Mouse (Mus musculus) embryonic facial prominence, embryonic 12.5 days (tissue): Measurements from ENCODE around the gene Celsr3. TPM values are rescaled to one million over a fixed set of nuclear protein-coding genes. Genes with fewer than 3 reads are reported as not detected.

Experiments used
- ATAC-seq: fragments of 200-750 bp; cut with Nextera tagmentation; 2 replicates; pipeline ENCODE4 v1.8.0; 2017; ENCODE audit not compliant: insufficient number of reproducible peaks, insufficient read depth, low FRiP score, low TSS enrichment
- H3K27ac ChIP-seq: fragments of 300-500 bp; sonication (generic); 2 replicates; pipeline ENCODE4 v1.5.1; 2016; ENCODE audit warnings: mild to moderate bottlenecking
- H3K27me3 ChIP-seq: fragments of 300-500 bp; sonication (generic); 2 replicates; pipeline ENCODE4 v1.6.1; 2016; ENCODE audit warnings: mild to moderate bottlenecking, moderate library complexity
- H3K36me3 ChIP-seq: fragments of 300-500 bp; sonication (generic); 2 replicates; pipeline ENCODE4 v1.6.1; 2016; ENCODE audit warnings: mild to moderate bottlenecking
- H3K4me1 ChIP-seq: fragments of 300-500 bp; sonication (generic); 2 replicates; pipeline ENCODE4 v1.6.1; 2016
- H3K4me2 ChIP-seq: fragments of 300-500 bp; sonication (generic); replicated peaks from 2 replicates; pipeline ENCODE4 v1.6.1; 2016; ENCODE audit warnings: mild to moderate bottlenecking, moderate library complexity
- H3K4me3 ChIP-seq: fragments of 300-500 bp; sonication (generic); 2 replicates; pipeline ENCODE4 v1.5.1; 2016; ENCODE audit warnings: mild to moderate bottlenecking
- H3K9ac ChIP-seq: fragments of 300-500 bp; sonication (generic); 2 replicates; pipeline ENCODE4 v1.6.1; 2016; ENCODE audit warnings: mild to moderate bottlenecking, moderate library complexity
- H3K9me3 ChIP-seq: fragments of 300-500 bp; sonication (generic); 2 replicates; pipeline ENCODE4 v1.6.1; 2016; ENCODE audit warnings: mild to moderate bottlenecking, moderate library complexity
- WGBS: fragments of 180-500 bp; shearing (Covaris S2); methylation state at CpG from one replicate; pipeline ENCODE4 v1.1.7; 2016; 5-methylcytosine and 5-hydroxymethylcytosine counted together
- polyA plus RNA-seq: library from polyadenylated mRNA; unstranded; fragments of >200 nt; fragmentation: Nextera tagmentation; extraction: Ambion mirVana; gene quantifications from 2 replicates; pipeline ENCODE4 v1.2.1, GENCODE M21; 2016

Gene Celsr3
- polyA plus RNA-seq, 1 experiment from 2014 or later: 1.2 TPM

DNA sequence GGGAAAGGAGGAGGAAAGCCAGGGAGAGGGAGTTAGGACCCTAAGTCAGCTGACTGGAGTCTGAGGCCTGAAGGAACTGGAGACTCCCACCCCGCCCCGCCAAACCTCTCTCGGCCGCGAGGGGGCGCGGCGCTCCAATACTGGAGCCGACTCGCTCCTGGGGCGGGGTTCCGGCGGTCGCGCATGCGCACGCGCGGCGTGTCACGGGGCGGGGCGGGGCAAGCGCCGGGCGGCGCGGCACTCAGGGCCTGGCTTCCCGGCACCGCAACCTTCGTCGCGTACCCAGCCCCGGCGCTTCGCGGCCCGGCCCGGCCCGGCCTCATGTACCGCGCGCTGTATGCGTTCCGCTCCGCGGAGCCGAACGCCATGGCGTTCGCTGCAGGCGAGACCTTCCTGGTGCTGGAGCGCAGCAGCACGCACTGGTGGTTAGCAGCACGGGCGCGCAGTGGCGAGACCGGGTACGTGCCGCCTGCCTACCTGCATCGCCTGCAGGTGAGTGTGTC, 17.9 kb upstream of the Celsr3 start, which contains the start of gene Nckipsd:
Gene Nckipsd, plus strand, starts transcription at position 206 of the 503 bp plus-strand sequence.
- peak; percentile 65 for ATAC-seq
- Histone ChIP-seq H3K4me2 (peak within 1 kb of the TSS; percentile 85), H3K27me3 (no peaks in the 10 kb centered on the region), H3K4me1 (peaks cover 10% of the 10 kb centered on the region), H3K4me3 (peak within 1 kb of the TSS; percentile 79), H3K9me3 (no peaks in the 10 kb centered on the region), H3K9ac (peak within 1 kb of the TSS; percentile 88), H3K27ac (0 out of 2 replicates have a peak within 1 kb of the TSS, but pooled peaks have one; percentile 30), H3K36me3 (peaks cover 61% of the 10 kb centered on the region)
- WGBS: under 1% methylated on average over 62 of the region's 62 CpGs

DNA sequence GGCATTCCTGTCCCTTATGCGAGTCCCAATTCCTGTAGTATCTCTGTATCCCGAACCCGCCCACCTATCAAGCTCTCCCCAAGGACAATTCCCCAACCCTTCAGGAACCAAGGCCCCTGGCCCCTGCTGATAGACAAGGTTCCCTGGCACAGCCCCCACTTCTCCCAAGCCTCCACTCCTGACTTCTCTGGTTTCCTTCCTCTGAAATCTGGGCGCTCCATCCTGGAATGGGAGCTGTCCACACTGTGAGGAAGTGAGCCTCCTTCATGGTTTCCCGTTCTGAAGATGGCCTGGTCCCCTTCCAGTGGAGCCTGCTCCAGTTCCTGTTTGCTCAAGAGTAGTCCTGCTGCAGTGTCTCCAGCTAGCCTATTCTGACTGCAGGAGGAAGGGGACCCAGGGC, 16.9 kb upstream of the Celsr3 start:
- ATAC-seq: no peak
- H3K27ac ChIP-seq: no peak overlapping the region
- peak overlapping the region; percentile 79 for H3K4me3 ChIP-seq
- peaks cover 60% of the 10 kb centered on the region for H3K36me3 ChIP-seq
- no peaks in the 10 kb centered on the region for H3K27me3 ChIP-seq
- WGBS: 57% methylated on average over 5 of the region's 5 CpGs
- peak overlapping the region; percentile 88 for H3K9ac ChIP-seq
- H3K4me2 ChIP-seq: peak overlapping the region; percentile 85
- H3K4me1 ChIP-seq: peaks cover 10% of the 10 kb centered on the region
- H3K9me3 ChIP-seq: no peaks in the 10 kb centered on the region

DNA sequence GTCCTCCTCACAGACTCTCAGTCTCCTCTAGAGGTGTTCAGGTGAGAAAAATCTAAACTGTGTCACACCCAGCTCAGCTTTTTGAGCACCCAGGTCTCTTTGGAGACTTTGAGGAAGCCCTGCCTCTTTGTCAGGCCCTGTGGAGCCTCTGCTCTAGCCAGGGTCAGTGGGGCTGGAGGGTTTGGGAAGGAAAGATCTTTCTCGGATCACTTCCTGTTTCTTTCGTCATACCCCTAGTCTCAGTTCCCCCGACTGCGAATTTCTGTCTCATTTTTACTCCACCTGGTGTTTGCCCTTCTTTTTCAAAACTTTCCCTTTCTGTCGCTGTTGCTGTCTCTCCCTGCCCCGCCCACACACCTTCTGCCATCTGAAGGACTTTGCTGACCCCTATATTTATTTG, 16.4 kb upstream of the Celsr3 start:
- Histone ChIP-seq H3K27ac (no peak overlapping the region), H3K9me3 (no peaks in the 10 kb centered on the region), H3K4me2 (no peak overlapping the region), H3K27me3 (no peaks in the 10 kb centered on the region), H3K4me3 (no peak overlapping the region), H3K36me3 (peaks cover 60% of the 10 kb centered on the region), H3K9ac (0 out of 2 replicates have a peak overlapping the region, but pooled peaks have one; percentile 88), H3K4me1 (peaks cover 10% of the 10 kb centered on the region)
- no peak for ATAC-seq
- WGBS: 79% methylated on average over 6 of the region's 6 CpGs

GRCm38 (mm10) chr9:108810516-108810915, 15.6 kb upstream of the Celsr3 start:
- Histone ChIP-seq H3K27me3 (no peaks in the 10 kb centered on the region), H3K27ac (no peak overlapping the region), H3K4me3 (no peak overlapping the region), H3K9me3 (no peaks in the 10 kb centered on the region), H3K4me1 (peaks cover 10% of the 10 kb centered on the region), H3K4me2 (no peak overlapping the region), H3K9ac (no peak overlapping the region), H3K36me3 (peaks cover 61% of the 10 kb centered on the region)
- WGBS: 85% methylated on average over 5 of the region's 5 CpGs
- no peak for ATAC-seq

GRCm38 (mm10) chr9:108815557-108815956, 10.6 kb upstream of the Celsr3 start:
- H3K4me3 ChIP-seq: no peak overlapping the region
- no peak for ATAC-seq
- no peak overlapping the region for H3K4me2 ChIP-seq
- no peaks in the 10 kb centered on the region for H3K4me1 ChIP-seq
- peaks cover 58% of the 10 kb centered on the region for H3K36me3 ChIP-seq
- H3K9me3 ChIP-seq: no peaks in the 10 kb centered on the region
- H3K27me3 ChIP-seq: no peaks in the 10 kb centered on the region
- no peak overlapping the region for H3K27ac ChIP-seq
- 86% methylated on average over 7 of the region's 7 CpGs for WGBS
- H3K9ac ChIP-seq: no peak overlapping the region

DNA sequence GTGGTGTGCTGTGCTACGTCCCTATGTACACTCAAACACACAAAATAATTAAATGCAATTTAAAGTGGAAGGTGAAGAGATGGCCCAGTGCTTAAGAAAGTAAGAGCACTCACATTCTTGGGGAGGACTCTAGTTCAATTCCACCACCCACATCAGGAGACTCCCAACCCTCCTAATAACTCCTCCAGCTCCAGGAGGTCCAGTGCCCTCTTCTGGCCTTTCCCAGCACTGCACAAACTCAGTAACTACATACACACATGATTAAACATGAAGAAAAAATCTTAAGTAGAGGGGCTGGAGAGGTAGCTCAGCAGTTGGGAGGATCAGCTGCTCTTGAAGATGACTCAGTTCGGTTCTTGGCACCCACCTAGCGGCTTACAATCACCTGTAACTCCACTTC, 6.6 kb upstream of the Celsr3 start:
- no peak for ATAC-seq
- Histone ChIP-seq H3K36me3 (peaks cover 26% of the 10 kb centered on the region), H3K27me3 (peaks cover 15% of the 10 kb centered on the region), H3K9me3 (no peaks in the 10 kb centered on the region), H3K9ac (no peak overlapping the region), H3K4me1 (no peaks in the 10 kb centered on the region), H3K4me2 (no peak overlapping the region), H3K27ac (no peak overlapping the region), H3K4me3 (no peak overlapping the region)
- 51% methylated on average over 3 of the region's 3 CpGs for WGBS

- no peak overlapping the region for H3K27ac ChIP-seq
- H3K9ac ChIP-seq: no peak overlapping the region
- no peak overlapping the region for H3K4me2 ChIP-seq
- H3K9me3 ChIP-seq: no peaks in the 10 kb centered on the region
- 70% methylated on average over 5 of the region's 5 CpGs for WGBS
- H3K36me3 ChIP-seq: peaks cover 20% of the 10 kb centered on the region
- no peaks in the 10 kb centered on the region for H3K4me1 ChIP-seq
- no peak for ATAC-seq
- H3K4me3 ChIP-seq: no peak overlapping the region
- H3K27me3 ChIP-seq: peaks cover 21% of the 10 kb centered on the region
Observed at GRCm38 (mm10) chr9:108820077-108820476, 6.0 kb upstream of the Celsr3 start.

GRCm38 (mm10) chr9:108824144-108824685, 1.9 kb upstream of the Celsr3 start:
- Histone ChIP-seq H3K27me3 (peaks cover 62% of the 10 kb centered on the region), H3K9ac (no peak overlapping the region), H3K9me3 (no peaks in the 10 kb centered on the region), H3K4me2 (no peak overlapping the region), H3K4me1 (peaks cover 10% of the 10 kb centered on the region; the same call in 1 of the 2 replicates), H3K27ac (no peak overlapping the region), H3K4me3 (0 out of 2 replicates have a peak overlapping the region, but pooled peaks have one; percentile 3), H3K36me3 (no peaks in the 10 kb centered on the region)
- no peak for ATAC-seq
- WGBS: 4% methylated on average over 25 of the region's 25 CpGs

DNA sequence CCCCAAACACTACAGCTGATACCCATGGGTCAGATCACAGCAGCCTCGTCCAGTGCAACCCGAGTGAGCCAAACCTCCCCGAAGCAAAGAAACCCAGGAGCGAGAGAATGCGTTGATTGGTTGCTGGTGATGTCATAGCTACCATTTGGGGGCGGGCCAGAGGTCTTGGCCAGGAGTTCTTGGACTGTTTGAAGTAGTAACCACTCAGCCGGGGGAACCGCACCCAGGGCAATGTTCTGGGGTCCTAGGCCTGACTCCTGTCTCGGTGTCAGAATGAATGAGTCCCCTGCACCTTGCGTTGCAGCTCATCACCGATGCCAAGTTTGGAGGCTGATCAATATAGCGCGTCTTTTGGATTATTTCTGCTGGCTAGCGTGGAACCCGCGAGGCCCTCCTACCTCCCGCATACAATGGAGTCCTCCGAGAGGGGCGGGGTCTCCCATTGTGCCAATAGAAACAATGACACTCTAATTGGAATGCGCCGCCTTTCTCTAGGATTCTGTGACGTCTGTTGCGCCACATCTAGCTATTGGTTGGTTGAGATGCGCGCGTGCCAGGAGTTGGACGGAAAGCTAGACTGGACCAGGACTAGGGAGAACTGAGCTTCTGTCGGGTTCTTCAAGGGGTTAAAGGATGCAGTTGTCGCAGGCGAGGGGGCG, 1.2 kb upstream of the Celsr3 start:
- H3K4me1 ChIP-seq: peaks cover 10% of the 10 kb centered on the region; the same call in 1 of the 2 replicates
- no peaks in the 10 kb centered on the region for H3K9me3 ChIP-seq
- H3K27me3 ChIP-seq: peaks cover 69% of the 10 kb centered on the region
- H3K36me3 ChIP-seq: no peaks in the 10 kb centered on the region
- H3K4me2 ChIP-seq: no peak overlapping the region
- 0 out of 2 replicates have a peak overlapping the region, but pooled peaks have one; percentile 3 for H3K4me3 ChIP-seq
- no peak overlapping the region for H3K9ac ChIP-seq
- WGBS: 2% methylated on average over 31 of the region's 31 CpGs
- no peak overlapping the region for H3K27ac ChIP-seq
- ATAC-seq: peak; percentile 22; the same call in 1 of the 2 replicates

DNA sequence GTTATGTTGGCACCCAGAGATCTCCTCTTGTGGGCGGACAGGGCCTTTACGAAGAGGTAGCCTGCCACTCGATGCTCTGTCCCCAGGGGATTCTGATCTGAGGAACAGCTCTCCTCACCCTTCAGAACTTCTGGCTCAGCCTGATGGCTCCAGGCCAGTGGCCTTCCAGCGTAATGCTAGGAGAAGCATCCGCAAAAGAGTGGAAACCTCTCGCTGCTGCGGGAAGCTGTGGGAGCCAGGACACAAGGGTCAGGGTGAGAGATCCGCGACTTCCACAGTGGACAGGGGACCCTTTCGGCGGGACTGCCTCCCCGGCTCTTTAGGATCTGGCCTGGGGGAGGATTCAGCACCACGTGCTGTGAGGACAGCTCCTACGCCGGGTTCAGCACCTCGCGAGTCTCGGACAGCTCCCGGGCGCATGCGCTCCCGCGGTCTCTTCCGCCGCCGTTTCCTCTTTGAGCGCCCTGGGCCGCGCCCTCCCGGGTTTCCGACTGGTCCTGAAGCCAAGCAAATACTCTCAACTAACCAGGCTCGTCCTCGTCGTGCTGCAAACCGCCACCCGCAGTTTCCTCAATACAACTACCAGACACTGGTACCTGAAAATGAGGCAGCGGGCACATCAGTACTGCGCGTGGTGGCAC, 700 bp downstream of the Celsr3 start:
- Histone ChIP-seq H3K27ac (no peak overlapping the region), H3K4me3 (peak overlapping the region; percentile 41), H3K9ac (no peak overlapping the region; the same call in 1 of the 2 replicates), H3K36me3 (no peaks in the 10 kb centered on the region), H3K27me3 (peaks cover 86% of the 10 kb centered on the region), H3K4me2 (peak overlapping the region; percentile 64), H3K9me3 (no peaks in the 10 kb centered on the region), H3K4me1 (peaks cover 19% of the 10 kb centered on the region)
- no peak; the same call in 1 of the 2 replicates for ATAC-seq
- 3% methylated on average over 39 of the region's 39 CpGs for WGBS

DNA sequence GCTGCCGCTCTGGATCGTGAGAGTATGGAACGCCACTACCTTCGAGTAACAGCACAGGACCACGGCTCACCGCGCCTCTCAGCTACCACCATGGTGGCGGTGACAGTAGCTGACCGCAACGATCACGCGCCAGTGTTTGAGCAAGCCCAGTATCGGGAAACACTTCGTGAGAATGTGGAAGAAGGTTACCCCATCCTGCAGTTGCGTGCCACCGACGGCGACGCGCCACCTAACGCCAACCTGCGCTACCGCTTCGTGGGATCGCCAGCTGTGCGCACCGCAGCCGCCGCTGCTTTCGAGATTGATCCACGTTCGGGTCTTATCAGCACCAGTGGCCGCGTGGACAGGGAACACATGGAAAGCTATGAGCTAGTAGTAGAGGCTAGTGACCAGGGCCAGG, 1.3 kb downstream of the Celsr3 start:
- Histone ChIP-seq H3K4me2 (peak overlapping the region; percentile 64), H3K9ac (no peak overlapping the region; the same call in 1 of the 2 replicates), H3K4me1 (peaks cover 23% of the 10 kb centered on the region), H3K36me3 (no peaks in the 10 kb centered on the region), H3K27ac (no peak overlapping the region), H3K4me3 (peak overlapping the region; percentile 41), H3K27me3 (peaks cover 91% of the 10 kb centered on the region), H3K9me3 (no peaks in the 10 kb centered on the region)
- no peak for ATAC-seq
- WGBS: 17% methylated on average over 34 of the region's 34 CpGs
